Mouse (Mus musculus) C2C12 (cell line): ENCODE measurements around the gene Nav2.

ENCODE experiments used
- CEBPB ChIP-seq: IDR thresholded peaks from one replicate; pipeline ENCODE4 v1.6.1; 2011; ENCODE audit warnings: low read depth, mild to moderate bottlenecking, control low read depth, moderate library complexity
- CTCF ChIP-seq: IDR thresholded peaks from one replicate; pipeline ENCODE4 v1.5.1; 2011; ENCODE audit not compliant: control insufficient read depth, insufficient read depth, insufficient read length
- MAX ChIP-seq: IDR thresholded peaks from one replicate; pipeline ENCODE4 v1.6.1; 2011; ENCODE audit warnings: mild to moderate bottlenecking, control low read depth
- MYOD1 ChIP-seq: IDR thresholded peaks from one replicate; pipeline ENCODE4 v1.6.1; 2011; ENCODE audit warnings: low read depth; ENCODE audit not compliant: control insufficient read depth, insufficient read length
- USF1 ChIP-seq: IDR thresholded peaks from one replicate; pipeline ENCODE4 v1.6.1; 2011; ENCODE audit warnings: low read depth, mild to moderate bottlenecking, control low read depth, moderate library complexity

GRCm38 (mm10) chr7:48991911-48992552, 83.5 kb downstream of the Nav2 start:
- TF ChIP-seq CTCF (no peak), MYOD1 (no peak), CEBPB (no peak), USF1 (no peak), MAX (no peak)
